Mouse (Mus musculus) gonadal fat pad, adult 2 months (tissue): ENCODE measurements around the gene Stim1. TPM values are rescaled to one million over a fixed set of nuclear protein-coding genes. Genes with fewer than 3 reads are reported as not detected.
"Not testable (repeated sequence)": the region's sequence is repeated elsewhere in the genome, so short reads cannot be mapped to it uniquely, and the experiment has no call there.

Experiments
- DNase-seq: peaks from one replicate; pipeline ENCODE4 v3.0.0-alpha.2; 2012; ENCODE audit warnings: low read depth
- polyA plus RNA-seq: library from polyadenylated mRNA; depleted of rRNA; stranded (reverse); fragments of >200 nt; gene quantifications from 2 replicates; pipeline ENCODE4 v1.2.3, GENCODE M21; 2012

The Stim1 gene
- polyA plus RNA-seq, 1 experiment = 64.5 TPM

GRCm38 (mm10) chr7:102361297-102361696, 93.7 kb downstream of the Stim1 start:
- DNase-seq = no peak

- DNase-seq = no peak
Observed at GRCm38 (mm10) chr7:102363853-102364252, 96.2 kb downstream of the Stim1 start.

GRCm38 (mm10) chr7:102369661-102370060, 102.1 kb downstream of the Stim1 start:
- DNase-seq = no peak

GRCm38 (mm10) chr7:102370526-102370925, 102.9 kb downstream of the Stim1 start:
- no peak for DNase-seq

GRCm38 (mm10) chr7:102373382-102374072, 105.9 kb downstream of the Stim1 start:
- no peak for DNase-seq

GRCm38 (mm10) chr7:102383221-102383620, 115.6 kb downstream of the Stim1 start:
- no peak for DNase-seq

GRCm38 (mm10) chr7:102385973-102386372, 118.4 kb downstream of the Stim1 start:
- no peak for DNase-seq

- DNase-seq = no peak
Observed at GRCm38 (mm10) chr7:102389082-102389481, 121.5 kb downstream of the Stim1 start.

GRCm38 (mm10) chr7:102393898-102394297, 126.3 kb downstream of the Stim1 start:
- DNase-seq = no peak

GRCm38 (mm10) chr7:102395894-102396293, 128.3 kb downstream of the Stim1 start:
- DNase-seq = peak; percentile 58

GRCm38 (mm10) chr7:102396331-102396730, 128.7 kb downstream of the Stim1 start:
- no peak for DNase-seq

GRCm38 (mm10) chr7:102399180-102399731, 131.7 kb downstream of the Stim1 start:
- DNase-seq = peak; percentile 75

GRCm38 (mm10) chr7:102404118-102404517, 136.5 kb downstream of the Stim1 start:
- no peak for DNase-seq

- DNase-seq = no peak
Observed at GRCm38 (mm10) chr7:102407440-102407839, 139.8 kb downstream of the Stim1 start.

GRCm38 (mm10) chr7:102415272-102415671, 147.7 kb downstream of the Stim1 start:
- not testable (repeated sequence) for DNase-seq

GRCm38 (mm10) chr7:102415841-102416240, 148.2 kb downstream of the Stim1 start:
- DNase-seq = no peak

- DNase-seq = no peak
Observed at GRCm38 (mm10) chr7:102417398-102417797, 149.8 kb downstream of the Stim1 start.

GRCm38 (mm10) chr7:102422036-102422435, 154.4 kb downstream of the Stim1 start:
- DNase-seq = no peak

GRCm38 (mm10) chr7:102425933-102426685, 158.5 kb downstream of the Stim1 start:
- no peak for DNase-seq

- no peak for DNase-seq
Observed at GRCm38 (mm10) chr7:102434344-102434743, 166.7 kb downstream of the Stim1 start.

GRCm38 (mm10) chr7:102440822-102441656, 173.4 kb downstream of the Stim1 start:
- no peak for DNase-seq
